Mouse (Mus musculus): ENCODE results near the gene Pitpna. TPM values are rescaled to one million over a fixed set of nuclear protein-coding genes. Genes with fewer than 3 reads are reported as not detected.

The Pitpna gene
- total and polyA plus RNA-seq, 3 experiments = 67.8 to 709 (median 194) TPM

- TF ChIP-seq TAL1 (IDR thresholded peaks at IDR 0.05; ENCODE audit: low read length) (no peak), TCF12 (IDR thresholded peaks at IDR 0.05; ENCODE audit: low read depth, low read length) (peak; percentile 40), MYC (IDR thresholded peaks at IDR 0.05; ENCODE audit: low read depth, low read length) (0 out of 2 replicates have a peak, but pooled peaks have one; percentile 24), RCOR1 (IDR thresholded peaks at IDR 0.05; ENCODE audit: low read depth, low read length) (no peak; the same call in 1 of the 2 replicates)
Measured at GRCm38 (mm10) chr11:75655621-75656545, 68.0 kb downstream of the Pitpna start (continued).

GRCm38 (mm10) chr11:75656621-75657590 lies 69.0 kb downstream of the Pitpna start:
- H3K36me3 ChIP-seq (ENCODE audit: control insufficient read depth in 1 of 2, insufficient read depth in 2 of 2, low read length in 2 of 2) = peaks cover 2 to 3% of the 10 kb centered on the region in 2 experiments
- DNase-seq (ENCODE audit: low read depth, low spot score) = no peak

GRCm38 (mm10) chr11:75657841-75658240 lies 69.9 kb downstream of the Pitpna start:
- Histone ChIP-seq H3K27ac (ENCODE audit: control insufficient read depth, low read depth, low read length) (no peak overlapping the region), H3K4me1 (ENCODE audit: control insufficient read depth in 1 of 2, insufficient read depth in 2 of 2, low read length in 2 of 2) (peaks cover 4 to 11% of the 10 kb centered on the region in 2 experiments), H3K36me3 (ENCODE audit: control insufficient read depth in 1 of 2, insufficient read depth in 2 of 2, low read length in 2 of 2) (peaks cover 0 to 3% of the 10 kb centered on the region in 2 experiments), H3K27me3 (ENCODE audit: control insufficient read depth in 1 of 2, insufficient read depth in 2 of 2, low read length in 2 of 2) (no peaks in the 10 kb centered on the region), H3K9me3 (replicated peaks; ENCODE audit: insufficient read depth, low read length) (no peaks in the 10 kb centered on the region), H3K9ac (ENCODE audit: control insufficient read depth, low read depth, low read length, poor library complexity, severe bottlenecking) (no peak overlapping the region), H3K79me2 (ENCODE audit: control insufficient read depth, insufficient read depth, low read length, poor library complexity) (peaks cover 7% of the 10 kb centered on the region), H3K4me3 (ENCODE audit: control insufficient read depth in 1 of 2, insufficient read depth in 1 of 2, low read depth in 2 of 2, low read length in 2 of 2) (no peak overlapping the region)
- DNase-seq (ENCODE audit: low read depth, low spot score) = no peak
- TF ChIP-seq MYB (IDR thresholded peaks at IDR 0.05; ENCODE audit: low read depth, low read length) (no peak), NRF1 (IDR thresholded peaks at IDR 0.05; ENCODE audit: insufficient read depth, low read depth, low read length, poor library complexity, severe bottlenecking) (no peak), SIN3A (IDR thresholded peaks at IDR 0.05; ENCODE audit: low read length) (no peak)

More at GRCm38 (mm10) chr11:75656621-75657590, 69.0 kb downstream of the Pitpna start:
- H3K27ac ChIP-seq (ENCODE audit: control insufficient read depth, low read depth, low read length) = no peak overlapping the region
- no peaks in the 10 kb centered on the region for H3K27me3 ChIP-seq (ENCODE audit: control insufficient read depth in 1 of 2, insufficient read depth in 2 of 2, low read length in 2 of 2)
- peaks cover 4 to 16% of the 10 kb centered on the region in 2 experiments for H3K4me1 ChIP-seq (ENCODE audit: control insufficient read depth in 1 of 2, insufficient read depth in 2 of 2, low read length in 2 of 2)
- H3K9ac ChIP-seq (ENCODE audit: control insufficient read depth, low read depth, low read length, poor library complexity, severe bottlenecking) = peak overlapping the region; percentile 81
- TF ChIP-seq TBP (IDR thresholded peaks at IDR 0.05; ENCODE audit: low read depth, low read length) (no peak), TAL1 (IDR thresholded peaks at IDR 0.05; ENCODE audit: low read length) (no peak), POLR2AphosphoS2 (IDR thresholded peaks at IDR 0.05; ENCODE audit: low read length) (no peak), USF2 (IDR thresholded peaks at IDR 0.05; ENCODE audit: borderline replicate concordance in 1 of 2, insufficient read depth in 1 of 2, low read depth in 1 of 2, low read length in 2 of 2) (no peak), HCFC1 (IDR thresholded peaks at IDR 0.05; ENCODE audit: low read depth, low read length) (no peak), POLR2AphosphoS5 (IDR thresholded peaks at IDR 0.05; ENCODE audit: borderline replicate concordance, low read depth, low read length) (no peak), POLR2A (IDR thresholded peaks at IDR 0.05; ENCODE audit: control insufficient read depth in 1 of 2, insufficient read depth in 1 of 2, low read depth in 1 of 2, low read length in 2 of 2, poor library complexity in 1 of 2) (no peak), MXI1 (IDR thresholded peaks at IDR 0.05; ENCODE audit: low read depth, low read length) (no peak), JUND (IDR thresholded peaks at IDR 0.05; ENCODE audit: low read depth, low read length) (no peak), TCF12 (IDR thresholded peaks at IDR 0.05; ENCODE audit: low read depth, low read length) (no peak), GABPA (IDR thresholded peaks at IDR 0.05; ENCODE audit: low read depth, low read length) (no peak), RAD21 (IDR thresholded peaks at IDR 0.05; ENCODE audit: low read depth, low read length) (no peak), KAT2A (conservative IDR thresholded peaks at IDR 0.05; ENCODE audit: low read depth, low read length) (no peak), MAFK (IDR thresholded peaks at IDR 0.05; ENCODE audit: borderline replicate concordance, low read depth, low read length) (no peak)
- peaks cover 13% of the 10 kb centered on the region for H3K79me2 ChIP-seq (ENCODE audit: control insufficient read depth, insufficient read depth, low read length, poor library complexity)
- no peaks in the 10 kb centered on the region for H3K9me3 ChIP-seq (replicated peaks; ENCODE audit: insufficient read depth, low read length)
- H3K4me3 ChIP-seq (ENCODE audit: control insufficient read depth in 1 of 2, insufficient read depth in 1 of 2, low read depth in 2 of 2, low read length in 2 of 2) = peak overlapping the region; percentile 62 to 81

All from MEL (cell line).